Mouse (Mus musculus): ENCODE measurements around the gene Rln1. TPM values are rescaled to one million over a fixed set of nuclear protein-coding genes. Genes with fewer than 3 reads are reported as not detected.
A peak's percentile ranks its signal among the peaks of the same experiment; 100 is the strongest.

Rln1 gene
- polyA plus RNA-seq, 1 experiment, result not detected

GRCm38 (mm10) chr19:29371284-29372081, 37.0 kb upstream of the Rln1 start:
- peak overlapping the region; percentile 40; the same call in 1 of the 2 replicates for H3K27ac ChIP-seq (ENCODE audit: control insufficient read depth, insufficient read depth, low read depth, low read length, poor library complexity)
- 25% methylated on average over 18 of the region's 18 CpGs for WGBS

GRCm38 (mm10) chr19:29370545-29371283, 36.2 kb upstream of the Rln1 start:
- H3K4me1 ChIP-seq (ENCODE audit: control insufficient read depth, insufficient read depth, low read length), result peaks cover 1% of the 10 kb centered on the region; the same call in 1 of the 2 replicates
- H3K27ac ChIP-seq (ENCODE audit: control insufficient read depth, insufficient read depth, low read depth, low read length, poor library complexity), result no peak overlapping the region
- H3K4me3 ChIP-seq (replicated peaks; ENCODE audit: control insufficient read depth, low read depth, low read length), result no peak overlapping the region
- TF ChIP-seq POLR2A (IDR thresholded peaks at IDR 0.05; ENCODE audit: borderline replicate concordance, control insufficient read depth, low read depth, low read length), result no peak
- no peak for TF ChIP-seq CTCF (IDR thresholded peaks at IDR 0.05; ENCODE audit: control insufficient read depth, insufficient read depth, low read length)
- 54% methylated on average over 7 of the region's 7 CpGs for WGBS

More at GRCm38 (mm10) chr19:29371284-29372081, 37.0 kb upstream of the Rln1 start:
- Histone ChIP-seq H3K4me3 (replicated peaks; ENCODE audit: control insufficient read depth, low read depth, low read length) (peak overlapping the region; percentile 70), H3K4me1 (ENCODE audit: control insufficient read depth, insufficient read depth, low read length) (peaks cover 1% of the 10 kb centered on the region; the same call in 1 of the 2 replicates)
- TF ChIP-seq POLR2A (IDR thresholded peaks at IDR 0.05; ENCODE audit: borderline replicate concordance, control insufficient read depth, low read depth, low read length), result no peak
- no peak for TF ChIP-seq CTCF (IDR thresholded peaks at IDR 0.05; ENCODE audit: control insufficient read depth, insufficient read depth, low read length)

GRCm38 (mm10) chr19:29370112-29370511, 35.6 kb upstream of the Rln1 start:
- H3K27ac ChIP-seq (ENCODE audit: control insufficient read depth, insufficient read depth, low read depth, low read length, poor library complexity), result no peak overlapping the region
- no peak for TF ChIP-seq POLR2A (IDR thresholded peaks at IDR 0.05; ENCODE audit: borderline replicate concordance, control insufficient read depth, low read depth, low read length)
- TF ChIP-seq CTCF (IDR thresholded peaks at IDR 0.05; ENCODE audit: control insufficient read depth, insufficient read depth, low read length), result no peak
- H3K4me3 ChIP-seq (replicated peaks; ENCODE audit: control insufficient read depth, low read depth, low read length), result no peak overlapping the region
- peaks cover 1% of the 10 kb centered on the region; the same call in 1 of the 2 replicates for H3K4me1 ChIP-seq (ENCODE audit: control insufficient read depth, insufficient read depth, low read length)
- WGBS, result 33% methylated on average over 12 of the region's 12 CpGs

GRCm38 (mm10) chr19:29368671-29369309, 34.3 kb upstream of the Rln1 start:
- 19% methylated on average over 3 of the region's 3 CpGs for WGBS
- Histone ChIP-seq H3K4me1 (ENCODE audit: control insufficient read depth, insufficient read depth, low read length) (peaks cover 3% of the 10 kb centered on the region; the same call in 1 of the 2 replicates), H3K27ac (ENCODE audit: control insufficient read depth, insufficient read depth, low read depth, low read length, poor library complexity) (no peak overlapping the region), H3K4me3 (replicated peaks; ENCODE audit: control insufficient read depth, low read depth, low read length) (no peak overlapping the region)
- no peak for TF ChIP-seq POLR2A (IDR thresholded peaks at IDR 0.05; ENCODE audit: borderline replicate concordance, control insufficient read depth, low read depth, low read length)
- no peak for TF ChIP-seq CTCF (IDR thresholded peaks at IDR 0.05; ENCODE audit: control insufficient read depth, insufficient read depth, low read length)

GRCm38 (mm10) chr19:29368041-29368440, 33.6 kb upstream of the Rln1 start:
- no peak overlapping the region for H3K27ac ChIP-seq (ENCODE audit: control insufficient read depth, insufficient read depth, low read depth, low read length, poor library complexity)
- no peak for TF ChIP-seq CTCF (IDR thresholded peaks at IDR 0.05; ENCODE audit: control insufficient read depth, insufficient read depth, low read length)
- no peak for TF ChIP-seq POLR2A (IDR thresholded peaks at IDR 0.05; ENCODE audit: borderline replicate concordance, control insufficient read depth, low read depth, low read length)

GRCm38 (mm10) chr19:29366969-29367622, 32.6 kb upstream of the Rln1 start, which contains the start of the genes Plgrkt and Cd274:
Gene Plgrkt, minus strand, starts transcription at chr19:29367390.
Gene Cd274, plus strand, starts transcription at chr19:29367455.
- Histone ChIP-seq H3K4me1 (ENCODE audit: control insufficient read depth, insufficient read depth, low read length) (peaks cover 3% of the 10 kb centered on the region; the same call in 1 of the 2 replicates), H3K27ac (ENCODE audit: control insufficient read depth, insufficient read depth, low read depth, low read length, poor library complexity) (peak within 1 kb of the TSS; percentile 86), H3K4me3 (replicated peaks; ENCODE audit: control insufficient read depth, low read depth, low read length) (peak within 1 kb of the TSS; percentile 89)
- TF ChIP-seq CTCF (IDR thresholded peaks at IDR 0.05; ENCODE audit: control insufficient read depth, insufficient read depth, low read length) (no peak), POLR2A (IDR thresholded peaks at IDR 0.05; ENCODE audit: borderline replicate concordance, control insufficient read depth, low read depth, low read length) (peak; percentile 90)
- under 1% methylated on average over 26 of the region's 26 CpGs for WGBS

More at GRCm38 (mm10) chr19:29368041-29368440, 33.6 kb upstream of the Rln1 start:
- no peak overlapping the region for H3K4me3 ChIP-seq (replicated peaks; ENCODE audit: control insufficient read depth, low read depth, low read length)
- WGBS, result 40% methylated on average over 2 of the region's 2 CpGs
- peaks cover 3% of the 10 kb centered on the region; the same call in 1 of the 2 replicates for H3K4me1 ChIP-seq (ENCODE audit: control insufficient read depth, insufficient read depth, low read length)

GRCm38 (mm10) chr19:29366226-29366968, 31.9 kb upstream of the Rln1 start:
- Histone ChIP-seq H3K4me1 (ENCODE audit: control insufficient read depth, insufficient read depth, low read length) (peaks cover 3% of the 10 kb centered on the region; the same call in 1 of the 2 replicates), H3K27ac (ENCODE audit: control insufficient read depth, insufficient read depth, low read depth, low read length, poor library complexity) (peak overlapping the region; percentile 78), H3K4me3 (replicated peaks; ENCODE audit: control insufficient read depth, low read depth, low read length) (peak overlapping the region; percentile 89)
- 5% methylated on average over 20 of the region's 20 CpGs for WGBS
- TF ChIP-seq POLR2A (IDR thresholded peaks at IDR 0.05; ENCODE audit: borderline replicate concordance, control insufficient read depth, low read depth, low read length) (no peak), CTCF (IDR thresholded peaks at IDR 0.05; ENCODE audit: control insufficient read depth, insufficient read depth, low read length) (no peak)

All from bone marrow, adult 2 months (tissue).